Mouse (Mus musculus): ENCODE measurements at regions not wholly inside any gene's neighbourhood (a gene's known extent, or its start where the extent isn't known, plus 50 kb on each side); places are given as distances from the start of the nearest gene placed in this dataset.

GRCm38 (mm10) chr5:75449913-75450525, 124.7 kb upstream of the Kit start:
- in situ Hi-C loops (cut with MboI; ENCODE audit: low pct_unique_long_range_greater_than_20kb), result no loop called here
- ChIA-PET POLR2A (no interaction called here), CTCF (no interaction called here)
- DNase-seq (ENCODE audit: low read depth, low spot score), result no peak
- peaks cover 3% of the 10 kb centered on the region for H3K27me3 ChIP-seq
- no peak for TF ChIP-seq CTCF (IDR thresholded peaks at IDR 0.05)
- no peak for ATAC-seq

- in situ Hi-C loops (cut with MboI; ENCODE audit: low pct_unique_long_range_greater_than_20kb), result no loop called here
- ATAC-seq, result no peak
- peaks cover 3% of the 10 kb centered on the region for H3K27me3 ChIP-seq
- no peak for DNase-seq (ENCODE audit: low read depth, low spot score)
- ChIA-PET CTCF (no interaction called here), POLR2A (no interaction called here)
- TF ChIP-seq CTCF (IDR thresholded peaks at IDR 0.05), result no peak
Measured at GRCm38 (mm10) chr5:75450564-75450963, 124.2 kb upstream of the Kit start.

GRCm38 (mm10) chr5:75451081-75451480, 123.6 kb upstream of the Kit start:
- ChIA-PET CTCF (no interaction called here), POLR2A (no interaction called here)
- in situ Hi-C loops (cut with MboI; ENCODE audit: low pct_unique_long_range_greater_than_20kb), result no loop called here
- ATAC-seq (no peak), DNase-seq (ENCODE audit: low read depth, low spot score) (no peak)
- TF ChIP-seq CTCF (IDR thresholded peaks at IDR 0.05), result no peak
- peaks cover 3% of the 10 kb centered on the region for H3K27me3 ChIP-seq

GRCm38 (mm10) chr5:75451693-75452092, 123.0 kb upstream of the Kit start:
- no peak for ATAC-seq
- TF ChIP-seq CTCF (IDR thresholded peaks at IDR 0.05), result no peak
- in situ Hi-C loops (cut with MboI; ENCODE audit: low pct_unique_long_range_greater_than_20kb), result no loop called here
- H3K27me3 ChIP-seq, result peaks cover 3% of the 10 kb centered on the region
- CTCF ChIA-PET, result no interaction called here
- DNase-seq (ENCODE audit: low read depth, low spot score), result no peak
- POLR2A ChIA-PET, result no interaction called here

GRCm38 (mm10) chr5:75453757-75454390, 120.8 kb upstream of the Kit start:
- CTCF ChIA-PET, result no interaction called here
- in situ Hi-C loops (cut with MboI; ENCODE audit: low pct_unique_long_range_greater_than_20kb), result no loop called here

GRCm38 (mm10) chr5:75454961-75455541, 119.7 kb upstream of the Kit start:
- no peak for TF ChIP-seq CTCF (IDR thresholded peaks at IDR 0.05)
- no peaks in the 10 kb centered on the region for H3K27me3 ChIP-seq
- POLR2A ChIA-PET, result no interaction called here
- no peak for ATAC-seq
- no peak for DNase-seq (ENCODE audit: low read depth, low spot score)
- in situ Hi-C loops (cut with MboI; ENCODE audit: low pct_unique_long_range_greater_than_20kb), result no loop called here
- CTCF ChIA-PET, result interaction anchor here (0.7 kb wide), 1 partner anchor 25 kb away, joined by 3 read pairs; no protein-coding TSS in a partner anchor

More at GRCm38 (mm10) chr5:75453757-75454390, 120.8 kb upstream of the Kit start:
- ATAC-seq (no peak), DNase-seq (ENCODE audit: low read depth, low spot score) (no peak)
- POLR2A ChIA-PET, result interaction anchor here (0.7 kb wide), 1 partner anchor 66 kb away, joined by 4 read pairs; no protein-coding TSS in a partner anchor
- no peaks in the 10 kb centered on the region for H3K27me3 ChIP-seq
- no peak for TF ChIP-seq CTCF (IDR thresholded peaks at IDR 0.05)

GRCm38 (mm10) chr5:75457403-75457802, 117.3 kb upstream of the Kit start:
- DNase-seq (ENCODE audit: low read depth, low spot score) (no peak), ATAC-seq (no peak)
- in situ Hi-C loops (cut with MboI; ENCODE audit: low pct_unique_long_range_greater_than_20kb), result no loop called here
- POLR2A ChIA-PET, result no interaction called here
- no peak for TF ChIP-seq CTCF (IDR thresholded peaks at IDR 0.05)
- CTCF ChIA-PET, result no interaction called here
- no peaks in the 10 kb centered on the region for H3K27me3 ChIP-seq

- H3K27me3 ChIP-seq, result no peaks in the 10 kb centered on the region
- CTCF ChIA-PET, result no interaction called here
- no peak for ATAC-seq
- in situ Hi-C loops (cut with MboI; ENCODE audit: low pct_unique_long_range_greater_than_20kb), result no loop called here
- no peak for TF ChIP-seq CTCF (IDR thresholded peaks at IDR 0.05)
- no peak for DNase-seq (ENCODE audit: low read depth, low spot score)
- POLR2A ChIA-PET, result no interaction called here
Measured at GRCm38 (mm10) chr5:75458317-75458716, 116.4 kb upstream of the Kit start.

GRCm38 (mm10) chr5:75459758-75460354, 114.9 kb upstream of the Kit start:
- TF ChIP-seq CTCF (IDR thresholded peaks at IDR 0.05), result no peak

GRCm38 (mm10) chr5:75460414-75461025, 114.2 kb upstream of the Kit start:
- DNase-seq (ENCODE audit: low read depth, low spot score) (no peak), ATAC-seq (no peak)
- POLR2A ChIA-PET, result interaction anchor here (0.5 kb wide), 1 partner anchor 42 kb away, joined by 3 read pairs; no protein-coding TSS in a partner anchor
- no peak for TF ChIP-seq CTCF (IDR thresholded peaks at IDR 0.05)
- no peaks in the 10 kb centered on the region for H3K27me3 ChIP-seq
- CTCF ChIA-PET, result no interaction called here
- in situ Hi-C loops (cut with MboI; ENCODE audit: low pct_unique_long_range_greater_than_20kb), result no loop called here

More at GRCm38 (mm10) chr5:75459758-75460354, 114.9 kb upstream of the Kit start:
- CTCF ChIA-PET, result no interaction called here
- H3K27me3 ChIP-seq, result no peaks in the 10 kb centered on the region
- ATAC-seq, result no peak
- DNase-seq (ENCODE audit: low read depth, low spot score), result no peak
- in situ Hi-C loops (cut with MboI; ENCODE audit: low pct_unique_long_range_greater_than_20kb), result no loop called here
- POLR2A ChIA-PET, result no interaction called here

GRCm38 (mm10) chr5:75461368-75461767, 113.3 kb upstream of the Kit start:
- no peaks in the 10 kb centered on the region for H3K27me3 ChIP-seq
- no peak for TF ChIP-seq CTCF (IDR thresholded peaks at IDR 0.05)
- CTCF ChIA-PET, result no interaction called here
- in situ Hi-C loops (cut with MboI; ENCODE audit: low pct_unique_long_range_greater_than_20kb), result no loop called here
- DNase-seq (ENCODE audit: low read depth, low spot score) (no peak), ATAC-seq (no peak)
- POLR2A ChIA-PET, result no interaction called here
